Mouse (Mus musculus): ENCODE measurements around the gene Tnpo2. TPM values are rescaled to one million over a fixed set of nuclear protein-coding genes. Genes with fewer than 3 reads are reported as not detected.
"Not testable (repeated sequence)": the region's sequence is repeated elsewhere in the genome, so short reads cannot be mapped to it uniquely, and the experiment has no call there.

The Tnpo2 gene
- polyA plus RNA-seq, 1 experiment from 2014 or later: 56.8 TPM

GRCm38 (mm10) chr8:85076001-85076400 lies 39.3 kb downstream of the Tnpo2 start:
- Histone ChIP-seq H3K36me3 (peaks cover 47% of the 10 kb centered on the region), H3K27me3 (no peaks in the 10 kb centered on the region), H3K4me1 (replicated peaks) (peaks cover 24% of the 10 kb centered on the region), H3K4me2 (no peak overlapping the region), H3K4me3 (no peak overlapping the region), H3K27ac (replicated peaks) (no peak overlapping the region), H3K9ac (no peak overlapping the region), H3K9me3 (no peaks in the 10 kb centered on the region)
- ATAC-seq (ENCODE audit: low FRiP score, low read depth): no peak
- 74% methylated on average over 9 of the region's 9 CpGs for WGBS

DNA sequence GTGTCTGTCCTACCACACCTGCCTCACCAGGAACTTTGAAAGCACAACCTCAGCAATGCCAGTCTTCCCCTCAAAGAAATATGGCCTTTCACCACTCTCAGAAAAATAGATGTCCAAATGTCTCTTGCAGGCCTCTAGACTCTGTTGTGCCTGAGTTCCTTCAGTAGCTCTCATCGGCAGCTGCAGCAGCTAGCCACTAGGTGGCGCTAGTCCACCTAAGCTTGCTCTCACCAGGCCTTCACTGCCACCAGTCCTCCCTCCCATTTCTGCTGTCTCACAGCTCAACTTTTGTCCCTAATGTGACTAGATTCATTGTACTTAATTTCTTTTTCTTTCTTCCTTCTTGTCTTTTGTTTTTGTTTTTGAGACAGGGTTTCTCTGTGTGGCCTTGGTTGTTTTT lies 40.3 kb downstream of the Tnpo2 start:
- 0 out of 2 replicates have a peak overlapping the region, but pooled peaks have one; percentile 18 for H3K9ac ChIP-seq
- H3K4me3 ChIP-seq: no peak overlapping the region
- peak; percentile 50; the same call in 1 of the 2 replicates for ATAC-seq (ENCODE audit: low FRiP score, low read depth)
- peaks cover 30% of the 10 kb centered on the region for H3K4me1 ChIP-seq (replicated peaks)
- 0% methylated on average over 2 of the region's 2 CpGs for WGBS
- H3K36me3 ChIP-seq: peaks cover 47% of the 10 kb centered on the region
- no peak overlapping the region for H3K27ac ChIP-seq (replicated peaks)
- no peak overlapping the region for H3K4me2 ChIP-seq
- H3K9me3 ChIP-seq: no peaks in the 10 kb centered on the region
- H3K27me3 ChIP-seq: no peaks in the 10 kb centered on the region

GRCm38 (mm10) chr8:85080214-85080531 lies 43.5 kb downstream of the Tnpo2 start:
- Histone ChIP-seq H3K27me3 (no peaks in the 10 kb centered on the region), H3K4me3 (peak overlapping the region; percentile 72), H3K9me3 (no peaks in the 10 kb centered on the region), H3K36me3 (peaks cover 30% of the 10 kb centered on the region), H3K9ac (peak overlapping the region; percentile 86), H3K4me2 (peak overlapping the region; percentile 92), H3K4me1 (replicated peaks) (peaks cover 38% of the 10 kb centered on the region), H3K27ac (replicated peaks) (peak overlapping the region; percentile 51)
- under 1% methylated on average over 25 of the region's 25 CpGs for WGBS
- no peak for ATAC-seq (ENCODE audit: low FRiP score, low read depth)

- Histone ChIP-seq H3K9ac (peak within 1 kb of the TSS; percentile 86), H3K4me1 (replicated peaks) (peaks cover 38% of the 10 kb centered on the region), H3K36me3 (peaks cover 25% of the 10 kb centered on the region), H3K9me3 (no peaks in the 10 kb centered on the region), H3K4me2 (peak within 1 kb of the TSS; percentile 92), H3K27ac (replicated peaks) (peak within 1 kb of the TSS; percentile 51), H3K27me3 (no peaks in the 10 kb centered on the region), H3K4me3 (peak within 1 kb of the TSS; percentile 72)
- WGBS: under 1% methylated on average over 30 of the region's 30 CpGs
- ATAC-seq (ENCODE audit: low FRiP score, low read depth): peak; percentile 16; the same call in 1 of the 2 replicates
These were observed 44.0 kb downstream of the Tnpo2 start, which contains the start of gene Wdr83os for GRCm38 (mm10) chr8:85080532-85081215. Wdr83os (plus strand) TSS chr8:85080740.

DNA sequence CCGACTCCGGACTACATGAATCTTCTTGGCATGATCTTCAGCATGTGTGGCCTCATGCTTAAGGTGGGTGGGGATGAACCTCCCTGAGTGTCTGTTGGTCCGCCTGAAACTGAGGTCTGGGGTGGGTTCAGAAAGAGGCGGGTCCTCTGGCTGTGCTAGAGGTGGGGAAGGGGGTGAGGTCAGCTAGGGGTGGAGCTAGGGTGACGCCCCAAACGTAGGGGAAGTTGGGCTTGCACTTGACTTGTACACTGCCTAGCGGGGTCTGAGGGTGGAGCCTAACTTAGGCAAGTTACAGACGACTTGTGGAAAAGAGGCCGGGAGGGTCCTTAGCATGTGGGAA lies 44.5 kb downstream of the Tnpo2 start, which contains the start of gene Wdr83:
Gene Wdr83, minus strand, starts transcription at position 91 of the 340 bp plus-strand sequence.
- peak; percentile 35; the same call in 1 of the 2 replicates for ATAC-seq (ENCODE audit: low FRiP score, low read depth)
- peak within 1 kb of the TSS; percentile 51 for H3K27ac ChIP-seq (replicated peaks)

DNA sequence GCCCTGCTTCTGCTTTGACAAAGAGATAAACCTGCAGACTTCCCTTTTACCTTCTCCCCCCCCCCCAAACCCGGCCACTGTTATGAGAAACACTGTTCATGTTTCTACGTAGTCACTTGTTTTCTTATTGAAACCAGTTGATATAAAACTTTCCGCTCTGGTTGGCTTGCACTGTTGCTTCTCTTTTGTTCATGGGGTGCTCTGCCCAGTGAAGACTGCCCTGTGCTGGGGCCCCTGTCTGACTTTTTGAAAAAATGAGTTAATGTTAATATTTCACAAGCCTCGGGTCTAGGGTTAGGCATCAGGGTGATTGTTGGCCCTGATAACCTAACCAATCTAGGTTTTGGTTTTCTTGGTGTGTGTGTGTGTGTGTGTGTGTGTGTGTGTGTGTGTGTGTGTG lies 45.5 kb downstream of the Tnpo2 start:
- H3K4me3 ChIP-seq; H3K9me3 ChIP-seq; H3K27me3 ChIP-seq; ATAC-seq (ENCODE audit: low FRiP score, low read depth); H3K27ac ChIP-seq (replicated peaks); H3K9ac ChIP-seq: not testable (repeated sequence)
- WGBS: 94% methylated on average over 4 of the region's 4 CpGs
- H3K4me2 ChIP-seq: peak overlapping the region; percentile 92; the same call in 1 of the 2 replicates
- peaks cover 38% of the 10 kb centered on the region for H3K4me1 ChIP-seq (replicated peaks)
- H3K36me3 ChIP-seq: peaks cover 12% of the 10 kb centered on the region

More for the DNA sequence above, 44.5 kb downstream of the Tnpo2 start, which contains the start of gene Wdr83:
- Histone ChIP-seq H3K4me3 (peak within 1 kb of the TSS; percentile 72), H3K9ac (peak within 1 kb of the TSS; percentile 86), H3K4me2 (peak within 1 kb of the TSS; percentile 92), H3K4me1 (replicated peaks) (peaks cover 38% of the 10 kb centered on the region), H3K27me3 (no peaks in the 10 kb centered on the region), H3K9me3 (no peaks in the 10 kb centered on the region), H3K36me3 (peaks cover 20% of the 10 kb centered on the region)
- WGBS: 2% methylated on average over 9 of the region's 9 CpGs

GRCm38 (mm10) chr8:85083108-85083813 lies 46.5 kb downstream of the Tnpo2 start, which contains the start of gene Man2b1:
Man2b1 (plus strand) TSS chr8:85083270.
- Histone ChIP-seq H3K4me3 (peak within 1 kb of the TSS; percentile 80), H3K4me2 (peak within 1 kb of the TSS; percentile 97), H3K9me3 (no peaks in the 10 kb centered on the region), H3K27ac (replicated peaks) (0 out of 2 replicates have a peak within 1 kb of the TSS, but pooled peaks have one; percentile 39), H3K36me3 (peaks cover 9% of the 10 kb centered on the region), H3K4me1 (replicated peaks) (peaks cover 38% of the 10 kb centered on the region), H3K9ac (peak within 1 kb of the TSS; percentile 63), H3K27me3 (no peaks in the 10 kb centered on the region)
- under 1% methylated on average over 30 of the region's 30 CpGs for WGBS
- ATAC-seq (ENCODE audit: low FRiP score, low read depth): peak; percentile 90

DNA sequence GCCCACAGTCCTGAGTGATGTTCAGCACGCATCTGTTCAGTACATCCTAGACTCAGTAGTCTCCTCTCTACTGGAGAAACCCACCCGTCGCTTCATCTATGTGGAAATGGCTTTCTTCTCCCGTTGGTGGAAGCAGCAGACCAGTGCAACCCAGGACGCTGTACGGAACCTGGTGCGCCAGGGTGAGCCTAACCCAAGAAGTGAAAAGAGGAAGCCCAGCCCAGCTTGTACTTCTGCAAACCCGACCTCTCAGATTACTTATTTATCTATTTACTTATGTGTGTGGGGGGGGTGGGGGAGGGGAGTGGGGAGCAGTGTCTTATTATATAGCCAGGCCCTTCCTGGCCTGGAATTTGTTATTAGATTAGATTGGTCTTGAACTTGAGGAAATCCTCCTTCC lies 47.9 kb downstream of the Tnpo2 start:
- H3K27me3 ChIP-seq: no peaks in the 10 kb centered on the region
- H3K36me3 ChIP-seq: peaks cover 3% of the 10 kb centered on the region; the same call in 1 of the 2 replicates
- 93% methylated on average over 8 of the region's 8 CpGs for WGBS
- peaks cover 34% of the 10 kb centered on the region for H3K4me1 ChIP-seq (replicated peaks)
- H3K27ac ChIP-seq (replicated peaks): no peak overlapping the region
- H3K9me3 ChIP-seq: no peaks in the 10 kb centered on the region
- no peak overlapping the region for H3K4me3 ChIP-seq
- no peak overlapping the region for H3K9ac ChIP-seq
- no peak overlapping the region for H3K4me2 ChIP-seq
- ATAC-seq (ENCODE audit: low FRiP score, low read depth): no peak

GRCm38 (mm10) chr8:85086238-85086637 lies 49.5 kb downstream of the Tnpo2 start:
- H3K36me3 ChIP-seq: peaks cover 3% of the 10 kb centered on the region; the same call in 1 of the 2 replicates
- ATAC-seq (ENCODE audit: low FRiP score, low read depth): no peak
- no peaks in the 10 kb centered on the region for H3K9me3 ChIP-seq
- H3K4me3 ChIP-seq: no peak overlapping the region
- no peaks in the 10 kb centered on the region for H3K27me3 ChIP-seq
- no peak overlapping the region for H3K27ac ChIP-seq (replicated peaks)
- H3K4me1 ChIP-seq (replicated peaks): peaks cover 28% of the 10 kb centered on the region
- no peak overlapping the region for H3K9ac ChIP-seq
- WGBS: 76% methylated on average over 3 of the region's 3 CpGs
- H3K4me2 ChIP-seq: no peak overlapping the region

DNA sequence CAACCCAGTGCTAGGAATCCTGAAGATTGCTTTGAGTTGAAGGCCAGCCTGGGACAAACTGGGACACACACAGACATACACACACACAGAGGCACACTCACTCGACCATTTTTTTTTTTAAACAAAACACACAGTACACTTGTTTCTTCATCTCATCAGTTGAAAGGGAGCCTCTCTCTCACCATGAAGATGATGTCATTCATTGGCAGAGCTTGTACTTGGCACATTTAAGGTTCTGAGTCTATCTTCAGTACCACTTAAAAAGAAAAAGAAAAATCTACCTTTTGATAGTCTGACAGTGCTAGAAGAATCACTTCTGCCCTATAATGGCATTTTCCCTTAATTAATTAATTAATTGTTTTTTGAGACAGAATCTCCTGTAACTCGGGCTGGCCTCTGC lies 52.1 kb downstream of the Tnpo2 start:
- Histone ChIP-seq H3K36me3 (peaks cover 8% of the 10 kb centered on the region; the same call in 1 of the 2 replicates), H3K9ac (no peak overlapping the region), H3K9me3 (no peaks in the 10 kb centered on the region), H3K4me3 (no peak overlapping the region), H3K4me1 (replicated peaks) (peaks cover 5% of the 10 kb centered on the region), H3K27ac (replicated peaks) (no peak overlapping the region), H3K4me2 (no peak overlapping the region), H3K27me3 (no peaks in the 10 kb centered on the region)
- 82% methylated on average over 2 of the region's 2 CpGs for WGBS
- no peak for ATAC-seq (ENCODE audit: low FRiP score, low read depth)

- H3K9me3 ChIP-seq: no peaks in the 10 kb centered on the region
- 90% methylated on average over 11 of the region's 11 CpGs for WGBS
- no peak overlapping the region for H3K4me2 ChIP-seq
- no peak overlapping the region for H3K4me3 ChIP-seq
- H3K27ac ChIP-seq (replicated peaks): no peak overlapping the region
- peaks cover 12% of the 10 kb centered on the region; the same call in 1 of the 2 replicates for H3K36me3 ChIP-seq
- ATAC-seq (ENCODE audit: low FRiP score, low read depth): no peak
- no peak overlapping the region for H3K9ac ChIP-seq
- no peaks in the 10 kb centered on the region for H3K27me3 ChIP-seq
- no peaks in the 10 kb centered on the region for H3K4me1 ChIP-seq (replicated peaks)
These were observed 54.1 kb downstream of the Tnpo2 start for GRCm38 (mm10) chr8:85090856-85091255.

- Histone ChIP-seq H3K4me1 (replicated peaks) (no peaks in the 10 kb centered on the region), H3K4me2 (no peak overlapping the region), H3K36me3 (peaks cover 14% of the 10 kb centered on the region; the same call in 1 of the 2 replicates), H3K27ac (replicated peaks) (no peak overlapping the region), H3K27me3 (no peaks in the 10 kb centered on the region), H3K9ac (no peak overlapping the region), H3K9me3 (no peaks in the 10 kb centered on the region), H3K4me3 (no peak overlapping the region)
- ATAC-seq (ENCODE audit: low FRiP score, low read depth): no peak
- 36% methylated on average over 20 of the region's 21 CpGs for WGBS
These were observed 54.9 kb downstream of the Tnpo2 start for GRCm38 (mm10) chr8:85091526-85092090.
